Comparison of ENCODE assay signal across 23 mouse cellular contexts in genomic region chr8:93399698-93400097, GRCm38 (mm10). TPM values are rescaled to one million over a fixed set of nuclear protein-coding genes. Genes with fewer than 3 reads are reported as not detected.
"Had no signal": no experiment of that assay in that cellular context is flagged by ENCODE, and none has a peak within 500 bp of the region (broad histone marks: within the 10 kb centered on the region; RNA-seq: fewer than 3 reads in every experiment).

No protein-coding gene starts in this region.

- H3K27me3 ChIP-seq: limb, embryonic 13.5 days; liver, embryonic 13.5 days; liver, embryonic 15.5 days; midbrain, embryonic 12.5 days; neural tube, embryonic 13.5 days; neural tube, embryonic 15.5 days had no signal

- H3K4me3 ChIP-seq: limb, embryonic 13.5 days; limb, embryonic 15.5 days; liver, embryonic 13.5 days; liver, embryonic 15.5 days; midbrain, embryonic 10.5 days; midbrain, embryonic 12.5 days; myocyte; neural tube, embryonic 13.5 days; neural tube, embryonic 15.5 days had no signal

- H3K9ac ChIP-seq: limb, embryonic 13.5 days; limb, embryonic 15.5 days; liver, embryonic 13.5 days; liver, embryonic 15.5 days; lung, embryonic 14.5 days; midbrain, embryonic 12.5 days; neural tube, embryonic 13.5 days; neural tube, embryonic 15.5 days had no signal

- DNase-seq: liver, embryonic 13.5 days; lung, embryonic 14.5 days; midbrain, embryonic 14.5 days; retina, postnatal 1 day; right cerebral cortex, postnatal 14 days; spleen, adult 18-20 months; thymus, adult 18-20 months; thymus, postnatal 14 days; thymus, postnatal 36 days had no signal

- H3K4me2 ChIP-seq: limb, embryonic 13.5 days; limb, embryonic 15.5 days; liver, embryonic 13.5 days; liver, embryonic 15.5 days; lung, embryonic 14.5 days; midbrain, embryonic 12.5 days; neural tube, embryonic 13.5 days; neural tube, embryonic 15.5 days had no signal

- H3K9me3 ChIP-seq: limb, embryonic 13.5 days; limb, embryonic 15.5 days; liver, embryonic 13.5 days; liver, embryonic 15.5 days; midbrain, embryonic 10.5 days; midbrain, embryonic 12.5 days; neural tube, embryonic 13.5 days; neural tube, embryonic 15.5 days had no signal

- H3K36me3 ChIP-seq: limb, embryonic 13.5 days; limb, embryonic 15.5 days; liver, embryonic 13.5 days; liver, embryonic 15.5 days; midbrain, embryonic 10.5 days; midbrain, embryonic 12.5 days; neural tube, embryonic 13.5 days; neural tube, embryonic 15.5 days had no signal

- H3K4me1 ChIP-seq: limb, embryonic 13.5 days; limb, embryonic 15.5 days; liver, embryonic 13.5 days; liver, embryonic 15.5 days; midbrain, embryonic 10.5 days; midbrain, embryonic 12.5 days; neural tube, embryonic 13.5 days; neural tube, embryonic 15.5 days had no signal

- H3K27ac ChIP-seq: limb, embryonic 13.5 days; limb, embryonic 15.5 days; liver, embryonic 13.5 days; liver, embryonic 15.5 days; midbrain, embryonic 10.5 days; midbrain, embryonic 12.5 days; neural tube, embryonic 13.5 days; neural tube, embryonic 15.5 days had no signal

- ATAC-seq: midbrain, embryonic 16.5 days had no signal

RNA-seq across cellular contexts. Expression of gene Ces1h, which starts 20.2 kb away (rescaled TPM):
- polyA plus RNA-seq: limb, embryonic 13.5 days; limb, embryonic 15.5 days; liver, embryonic 13.5 days; liver, embryonic 15.5 days; lung, embryonic 14.5 days; lung, embryonic 16.5 days; midbrain, embryonic 10.5 days; midbrain, embryonic 12.5 days; midbrain, embryonic 14.5 days; midbrain, embryonic 16.5 days; myocyte; neural tube, embryonic 11.5 days; neural tube, embryonic 13.5 days; neural tube, embryonic 15.5 days; small intestine, adult 2 months; stomach, embryonic 14.5 days; stomach, embryonic 16.5 days had no signal
